Mouse (Mus musculus): ENCODE results near the gene Dctpp1.
A peak's percentile ranks its signal among the peaks of the same experiment; 100 is the strongest.

Gene Dctpp1

GRCm38 (mm10) chr7:127231826-127232621 is 28.5 kb downstream of the Dctpp1 start:
- DNase-seq (ENCODE audit: low read depth, low spot score) = no peak

GRCm38 (mm10) chr7:127231376-127231775 is 29.1 kb downstream of the Dctpp1 start:
- no peak for DNase-seq (ENCODE audit: low read depth, low spot score)

- peak; percentile 94 for DNase-seq (ENCODE audit: low read depth, low spot score)
These were observed 31.8 kb downstream of the Dctpp1 start for GRCm38 (mm10) chr7:127228615-127229303.

- DNase-seq (ENCODE audit: low read depth, low spot score) = peak; percentile 90
These were observed 35.1 kb downstream of the Dctpp1 start for GRCm38 (mm10) chr7:127225147-127225995.

GRCm38 (mm10) chr7:127224616-127225015 is 35.9 kb downstream of the Dctpp1 start:
- peak; percentile 59 for DNase-seq (ENCODE audit: low read depth, low spot score)

- peak; percentile 62 for DNase-seq (ENCODE audit: low read depth, low spot score)
These were observed 36.7 kb downstream of the Dctpp1 start for GRCm38 (mm10) chr7:127223515-127224478.

- DNase-seq (ENCODE audit: low read depth, low spot score) = peak; percentile 54
These were observed 37.4 kb downstream of the Dctpp1 start for GRCm38 (mm10) chr7:127223106-127223505.

GRCm38 (mm10) chr7:127220440-127220839 is 40.1 kb downstream of the Dctpp1 start:
- DNase-seq (ENCODE audit: low read depth, low spot score) = no peak

GRCm38 (mm10) chr7:127218670-127219069 is 41.8 kb downstream of the Dctpp1 start:
- no peak for DNase-seq (ENCODE audit: low read depth, low spot score)

GRCm38 (mm10) chr7:127217901-127218642 is 42.4 kb downstream of the Dctpp1 start:
- DNase-seq (ENCODE audit: low read depth, low spot score) = no peak

- peak; percentile 47 for DNase-seq (ENCODE audit: low read depth, low spot score)
These were observed 43.0 kb downstream of the Dctpp1 start for GRCm38 (mm10) chr7:127217475-127217874.

GRCm38 (mm10) chr7:127216307-127216706 is 44.2 kb downstream of the Dctpp1 start:
- peak; percentile 39 for DNase-seq (ENCODE audit: low read depth, low spot score)

GRCm38 (mm10) chr7:127214981-127215871 is 45.3 kb downstream of the Dctpp1 start:
- DNase-seq (ENCODE audit: low read depth, low spot score) = peak; percentile 94

- peak; percentile 31 for DNase-seq (ENCODE audit: low read depth, low spot score)
These were observed 46.0 kb downstream of the Dctpp1 start for GRCm38 (mm10) chr7:127214521-127214920.

GRCm38 (mm10) chr7:127213930-127214329 is 46.6 kb downstream of the Dctpp1 start:
- no peak for DNase-seq (ENCODE audit: low read depth, low spot score)

- peak; percentile 84 for DNase-seq (ENCODE audit: low read depth, low spot score)
These were observed 47.0 kb downstream of the Dctpp1 start for GRCm38 (mm10) chr7:127213485-127213884.

- DNase-seq (ENCODE audit: low read depth, low spot score) = peak; percentile 95
These were observed 47.9 kb downstream of the Dctpp1 start for GRCm38 (mm10) chr7:127212432-127213250.
